Mouse (Mus musculus) MEL (cell line): ENCODE measurements at regions not wholly inside any gene's neighbourhood (a gene's known extent, or its start where the extent isn't known, plus 50 kb on each side); places are given as distances from the start of the nearest gene placed in this dataset.

Experiments used
- DNase-seq: peaks from one replicate; pipeline ENCODE4 v3.0.0; 2011; ENCODE audit warnings: low read depth, low spot score
- H3K27ac ChIP-seq: 2 replicates; pipeline ENCODE4 v1.5.1; 2012; ENCODE audit warnings: low read depth, mild to moderate bottlenecking, control low read depth, low read length, moderate library complexity; ENCODE audit not compliant: control insufficient read depth
- H3K27me3 ChIP-seq, 2 experiments: fragments of 150-350 bp in 1 of 2; sonication (generic) in 1 of 2; 2 replicates each; pipeline ENCODE4 v1.6.1; 2012; ENCODE audit warnings: low read length in 2 of 2, mild to moderate bottlenecking in 2 of 2, improper control_type of control experiment in 1 of 2, moderate library complexity in 1 of 2; ENCODE audit not compliant: insufficient read depth in 2 of 2, control insufficient read depth in 1 of 2
- H3K36me3 ChIP-seq, 2 experiments: 2 replicates each; pipeline ENCODE4 v1.6.1; 2012 to 2014; ENCODE audit warnings: low read length in 2 of 2, improper control_type of control experiment in 1 of 2, inconsistent platforms in 1 of 2, mild to moderate bottlenecking in 1 of 2; ENCODE audit not compliant: insufficient read depth in 2 of 2, control insufficient read depth in 1 of 2
- H3K4me1 ChIP-seq, 2 experiments: fragments of 150-350 bp in 1 of 2; sonication (generic) in 1 of 2; 2 replicates each; pipeline ENCODE4 v1.6.1; 2012; ENCODE audit warnings: low read length in 2 of 2, improper control_type of control experiment in 1 of 2, mild to moderate bottlenecking in 1 of 2; ENCODE audit not compliant: insufficient read depth in 2 of 2, control insufficient read depth in 1 of 2
- H3K4me3 ChIP-seq, 2 experiments: fragments of 150-350 bp in 1 of 2; sonication (generic) in 1 of 2; 2 replicates each; pipeline ENCODE4 v1.5.1; 2012; ENCODE audit warnings: low read depth in 2 of 2, low read length in 2 of 2, mild to moderate bottlenecking in 2 of 2, moderate library complexity in 2 of 2, control low read depth in 1 of 2, improper control_type of control experiment in 1 of 2; ENCODE audit not compliant: control insufficient read depth in 1 of 2, insufficient read depth in 1 of 2
- H3K79me2 ChIP-seq: 2 replicates; pipeline ENCODE4 v1.6.1; 2012; ENCODE audit warnings: mild to moderate bottlenecking, low read length, moderate library complexity; ENCODE audit not compliant: control insufficient read depth, poor library complexity, insufficient read depth
- H3K9ac ChIP-seq: 2 replicates; pipeline ENCODE4 v1.6.1; 2012; ENCODE audit warnings: low read depth, mild to moderate bottlenecking, control low read depth, low read length, moderate library complexity; ENCODE audit not compliant: control insufficient read depth, poor library complexity, severe bottlenecking
- H3K9me3 ChIP-seq: fragments of 150-350 bp; sonication (generic); replicated peaks from 2 replicates; pipeline ENCODE4 v1.6.1; 2012; ENCODE audit warnings: mild to moderate bottlenecking, low read length, improper control_type of control experiment, moderate library complexity; ENCODE audit not compliant: insufficient read depth
- BHLHE40 ChIP-seq: IDR thresholded peaks from 2 replicates; pipeline ENCODE4 v1.6.1; 2012; ENCODE audit warnings: low read depth, mild to moderate bottlenecking, inconsistent platforms, low read length, improper control_type of control experiment, borderline replicate concordance
- CHD1 ChIP-seq: IDR thresholded peaks from 2 replicates; pipeline ENCODE4 v1.6.1; 2012; ENCODE audit warnings: low read depth, mild to moderate bottlenecking, inconsistent platforms, low read length, improper control_type of control experiment
- CHD2 ChIP-seq: IDR thresholded peaks from 2 replicates; pipeline ENCODE4 v1.6.1; 2011; ENCODE audit warnings: low read length, improper control_type of control experiment
- E2F4 ChIP-seq: IDR thresholded peaks from 2 replicates; pipeline ENCODE4 v1.6.1; 2011; ENCODE audit warnings: low read depth, low read length, improper control_type of control experiment, borderline replicate concordance
- ELF1 ChIP-seq: IDR thresholded peaks from 2 replicates; pipeline ENCODE4 v1.6.1; 2014; ENCODE audit warnings: low read depth, mild to moderate bottlenecking, inconsistent platforms, low read length, improper control_type of control experiment, moderate library complexity
- EP300 ChIP-seq, 2 experiments: IDR thresholded peaks; 2 replicates each; pipeline ENCODE4 v1.6.1; 2011; ENCODE audit warnings: improper control_type of control experiment in 2 of 2, low read length in 2 of 2, low read depth in 1 of 2, mild to moderate bottlenecking in 1 of 2
- ETS1 ChIP-seq: IDR thresholded peaks from 2 replicates; pipeline ENCODE4 v1.6.1; 2012; ENCODE audit warnings: low read depth, mild to moderate bottlenecking, inconsistent platforms, low read length, improper control_type of control experiment, moderate library complexity
- GABPA ChIP-seq: IDR thresholded peaks from 2 replicates; pipeline ENCODE4 v1.6.1; 2012; ENCODE audit warnings: low read depth, mild to moderate bottlenecking, inconsistent platforms, low read length, improper control_type of control experiment, moderate library complexity
- GATA1 ChIP-seq: IDR thresholded peaks from 2 replicates; pipeline ENCODE4 v1.6.1; 2011; ENCODE audit warnings: low read depth, low read length, improper control_type of control experiment
- HCFC1 ChIP-seq: IDR thresholded peaks from 2 replicates; pipeline ENCODE4 v1.6.1; 2012; ENCODE audit warnings: low read depth, mild to moderate bottlenecking, inconsistent platforms, low read length, improper control_type of control experiment, moderate library complexity
- JUND ChIP-seq: IDR thresholded peaks from 2 replicates; pipeline ENCODE4 v1.6.1; 2011; ENCODE audit warnings: low read depth, mild to moderate bottlenecking, improper control_type of control experiment, low read length
- MAFK ChIP-seq: IDR thresholded peaks from 2 replicates; pipeline ENCODE4 v1.6.1; 2011; ENCODE audit warnings: low read depth, mild to moderate bottlenecking, low read length, improper control_type of control experiment, borderline replicate concordance
- MYB ChIP-seq: IDR thresholded peaks from 2 replicates; pipeline ENCODE4 v1.6.1; 2011; ENCODE audit warnings: mild to moderate bottlenecking, low read depth, low read length, improper control_type of control experiment
- NELFE ChIP-seq: IDR thresholded peaks from 2 replicates; pipeline ENCODE4 v1.6.1; 2011; ENCODE audit warnings: low read depth, low read length, improper control_type of control experiment
- NRF1 ChIP-seq: IDR thresholded peaks from 2 replicates; pipeline ENCODE4 v1.6.1; 2014; ENCODE audit warnings: low read depth, mild to moderate bottlenecking, inconsistent platforms, low read length, improper control_type of control experiment, moderate library complexity; ENCODE audit not compliant: poor library complexity, insufficient read depth, severe bottlenecking
- POLR2AphosphoS2 ChIP-seq: IDR thresholded peaks from 2 replicates; pipeline ENCODE4 v1.6.1; 2011; ENCODE audit warnings: low read length, improper control_type of control experiment
- RAD21 ChIP-seq: IDR thresholded peaks from 2 replicates; pipeline ENCODE4 v1.6.1; 2011; ENCODE audit warnings: mild to moderate bottlenecking, low read depth, low read length, improper control_type of control experiment
- RCOR1 ChIP-seq: IDR thresholded peaks from 2 replicates; pipeline ENCODE4 v1.6.1; 2012; ENCODE audit warnings: low read depth, mild to moderate bottlenecking, inconsistent platforms, low read length, improper control_type of control experiment
- SIN3A ChIP-seq: IDR thresholded peaks from 2 replicates; pipeline ENCODE4 v1.6.1; 2012; ENCODE audit warnings: low read length, improper control_type of control experiment, inconsistent platforms
- TAL1 ChIP-seq: IDR thresholded peaks from 2 replicates; pipeline ENCODE4 v1.6.1; 2012; ENCODE audit warnings: mild to moderate bottlenecking, inconsistent platforms, low read length, moderate library complexity, mixed read lengths
- USF1 ChIP-seq: IDR thresholded peaks from 2 replicates; pipeline ENCODE4 v1.6.1; 2014; ENCODE audit warnings: low read depth, mild to moderate bottlenecking, inconsistent platforms, low read length, improper control_type of control experiment, moderate library complexity
- USF2 ChIP-seq, 2 experiments: IDR thresholded peaks; 2 replicates each; pipeline ENCODE4 v1.6.1; 2011 to 2012; ENCODE audit warnings: improper control_type of control experiment in 2 of 2, low read length in 2 of 2, borderline replicate concordance in 1 of 2, inconsistent platforms in 1 of 2, low read depth in 1 of 2, mild to moderate bottlenecking in 1 of 2; ENCODE audit not compliant: insufficient read depth in 1 of 2
- ZC3H11A ChIP-seq: IDR thresholded peaks from 2 replicates; pipeline ENCODE4 v1.6.1; 2012; ENCODE audit warnings: low read depth, mild to moderate bottlenecking, inconsistent platforms, low read length, improper control_type of control experiment
- ZKSCAN1 ChIP-seq: IDR thresholded peaks from 2 replicates; pipeline ENCODE4 v1.6.1; 2012; ENCODE audit warnings: low read depth, mild to moderate bottlenecking, inconsistent platforms, low read length, improper control_type of control experiment, moderate library complexity
- ZMIZ1 ChIP-seq: IDR thresholded peaks from 2 replicates; pipeline ENCODE4 v1.6.1; 2012; ENCODE audit warnings: low read depth, mild to moderate bottlenecking, inconsistent platforms, low read length, improper control_type of control experiment, moderate library complexity
- ZNF384 ChIP-seq: IDR thresholded peaks from 2 replicates; pipeline ENCODE4 v1.6.1; 2012; ENCODE audit warnings: low read depth, mild to moderate bottlenecking, inconsistent platforms, low read length, improper control_type of control experiment

- Histone ChIP-seq H3K4me3 (no peak overlapping the region), H3K9ac (no peak overlapping the region), H3K27me3 (no peaks in the 10 kb centered on the region), H3K9me3 (no peaks in the 10 kb centered on the region), H3K4me1 (no peaks in the 10 kb centered on the region), H3K36me3 (no peaks in the 10 kb centered on the region), H3K27ac (no peak overlapping the region), H3K79me2 (no peaks in the 10 kb centered on the region)
- no peak for DNase-seq
- TF ChIP-seq GABPA (no peak), RAD21 (no peak), BHLHE40 (no peak), HCFC1 (no peak), NRF1 (no peak), ETS1 (no peak), MYB (no peak), E2F4 (no peak), ZKSCAN1 (no peak), ZC3H11A (no peak), SIN3A (no peak), USF1 (no peak), RCOR1 (no peak), GATA1 (no peak), TAL1 (no peak), POLR2AphosphoS2 (no peak)
Observed at GRCm38 (mm10) chr16:93006321-93006984, 180.5 kb upstream of the Runx1 start.

- Histone ChIP-seq H3K27me3 (no peaks in the 10 kb centered on the region), H3K9ac (no peak overlapping the region), H3K27ac (no peak overlapping the region), H3K79me2 (no peaks in the 10 kb centered on the region), H3K36me3 (no peaks in the 10 kb centered on the region), H3K4me3 (no peak overlapping the region), H3K9me3 (no peaks in the 10 kb centered on the region), H3K4me1 (no peaks in the 10 kb centered on the region)
- DNase-seq: no peak
- no peak for TF ChIP-seq ZKSCAN1
- no peak for TF ChIP-seq ZMIZ1
- no peak for TF ChIP-seq USF2 (IDR thresholded peaks at IDR 0.05; ENCODE audit: borderline replicate concordance in 1 of 2, insufficient read depth in 1 of 2, low read depth in 1 of 2, low read length in 2 of 2)
- no peak for TF ChIP-seq E2F4
- no peak for TF ChIP-seq MYB
- TF ChIP-seq NELFE: no peak
- no peak for TF ChIP-seq BHLHE40
- no peak for TF ChIP-seq TAL1
- TF ChIP-seq EP300 (IDR thresholded peaks at IDR 0.05; ENCODE audit: low read depth in 1 of 2, low read length in 2 of 2): no peak
- no peak for TF ChIP-seq JUND
- no peak for TF ChIP-seq CHD1
- no peak for TF ChIP-seq MAFK
- no peak for TF ChIP-seq ELF1
- TF ChIP-seq ZNF384: no peak
- TF ChIP-seq HCFC1: no peak
- no peak for TF ChIP-seq CHD2
- no peak for TF ChIP-seq ZC3H11A
Observed at GRCm38 (mm10) chr16:93005470-93005869, 179.5 kb upstream of the Runx1 start.
